Mouse (Mus musculus): ENCODE measurements around the gene Zmiz1. TPM values are rescaled to one million over a fixed set of nuclear protein-coding genes. Genes with fewer than 3 reads are reported as not detected.

Zmiz1 gene
- polyA plus RNA-seq, 1 experiment from 2014 or later = 4.3 TPM

- no peaks in the 10 kb centered on the region for H3K36me3 ChIP-seq (replicated peaks; ENCODE audit: insufficient read depth, low read length)
- DNase-seq = peak; percentile 64
- H3K27ac ChIP-seq (ENCODE audit: low read depth) = peak overlapping the region; percentile 92
- H3K4me2 ChIP-seq (ENCODE audit: low read depth, low read length) = no peak overlapping the region
- peak overlapping the region; percentile 41 for H3K9ac ChIP-seq (replicated peaks)
- H3K27me3 ChIP-seq (ENCODE audit: insufficient read depth, low read length) = no peaks in the 10 kb centered on the region
- H3K9me3 ChIP-seq (ENCODE audit: low read length) = no peaks in the 10 kb centered on the region
- H3K4me1 ChIP-seq (ENCODE audit: insufficient read depth) = peaks cover 78% of the 10 kb centered on the region
- TF ChIP-seq EP300 (IDR thresholded peaks at IDR 0.05; ENCODE audit: low read depth) = no peak
- no peak for TF ChIP-seq CTCF (IDR thresholded peaks at IDR 0.05; ENCODE audit: low read depth)
- 71% methylated on average over 2 of the region's 2 CpGs for WGBS (ENCODE audit: insufficient replicate concordance)
- no peak overlapping the region for H3K4me3 ChIP-seq (ENCODE audit: low read depth, low read length)
- ATAC-seq = peak; percentile 80
These were observed 68.3 kb downstream of the Zmiz1 start for GRCm38 (mm10) chr14:25527321-25527720.

GRCm38 (mm10) chr14:25530342-25530741 lies 71.4 kb downstream of the Zmiz1 start:
- no peak overlapping the region for H3K4me2 ChIP-seq (ENCODE audit: low read depth, low read length)

DNA sequence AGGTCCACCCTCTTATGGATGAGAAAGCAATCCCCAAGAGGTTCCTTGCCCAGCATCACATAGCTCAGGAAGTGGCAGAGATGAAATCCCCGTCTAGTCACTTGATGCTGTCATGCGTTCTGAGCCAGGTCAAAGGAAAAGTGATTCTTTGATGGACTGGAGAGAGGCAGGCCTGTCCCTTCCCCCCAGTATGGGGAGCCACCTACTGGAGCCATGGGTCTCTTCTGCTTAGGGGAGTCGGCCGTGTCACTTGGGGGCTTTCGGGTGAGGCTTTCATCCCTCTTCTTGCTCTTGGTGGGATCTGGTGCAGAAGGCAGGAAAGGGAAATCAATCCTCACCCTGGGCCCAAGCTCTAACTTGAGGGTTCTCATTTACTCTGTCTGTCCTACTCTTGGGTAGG lies 71.8 kb downstream of the Zmiz1 start:
- no peak overlapping the region for H3K9ac ChIP-seq (replicated peaks)
- 69% methylated on average over 5 of the region's 5 CpGs for WGBS (ENCODE audit: insufficient replicate concordance)
- no peak overlapping the region for H3K4me3 ChIP-seq (ENCODE audit: low read depth, low read length)
- TF ChIP-seq CTCF (IDR thresholded peaks at IDR 0.05; ENCODE audit: low read depth) = peak; percentile 26; the same call in 1 of the 2 replicates
- TF ChIP-seq EP300 (IDR thresholded peaks at IDR 0.05; ENCODE audit: low read depth) = no peak
- H3K9me3 ChIP-seq (ENCODE audit: low read length) = no peaks in the 10 kb centered on the region
- DNase-seq = no peak
- H3K36me3 ChIP-seq (replicated peaks; ENCODE audit: insufficient read depth, low read length) = peaks cover 4% of the 10 kb centered on the region; the same call in 1 of the 2 replicates
- H3K4me2 ChIP-seq (ENCODE audit: low read depth, low read length) = no peak overlapping the region
- no peak for ATAC-seq
- no peak overlapping the region; the same call in 1 of the 2 replicates for H3K27ac ChIP-seq (ENCODE audit: low read depth)
- H3K4me1 ChIP-seq (ENCODE audit: insufficient read depth) = peaks cover 76% of the 10 kb centered on the region
- no peaks in the 10 kb centered on the region for H3K27me3 ChIP-seq (ENCODE audit: insufficient read depth, low read length)

More at GRCm38 (mm10) chr14:25530342-25530741, 71.4 kb downstream of the Zmiz1 start:
- Histone ChIP-seq H3K4me1 (ENCODE audit: insufficient read depth) (peaks cover 78% of the 10 kb centered on the region), H3K9me3 (ENCODE audit: low read length) (no peaks in the 10 kb centered on the region), H3K27me3 (ENCODE audit: insufficient read depth, low read length) (no peaks in the 10 kb centered on the region), H3K36me3 (replicated peaks; ENCODE audit: insufficient read depth, low read length) (0 out of 2 replicates have a peak, but pooled peaks cover 2% of the 10 kb centered on the region), H3K27ac (ENCODE audit: low read depth) (peak overlapping the region; percentile 22; the same call in 1 of the 2 replicates), H3K4me3 (ENCODE audit: low read depth, low read length) (no peak overlapping the region), H3K9ac (replicated peaks) (no peak overlapping the region)
- ATAC-seq = no peak
- TF ChIP-seq CTCF (IDR thresholded peaks at IDR 0.05; ENCODE audit: low read depth) (no peak), EP300 (IDR thresholded peaks at IDR 0.05; ENCODE audit: low read depth) (no peak)
- WGBS (ENCODE audit: insufficient replicate concordance) = 49% methylated on average over 4 of the region's 4 CpGs
- DNase-seq = peak; percentile 48

GRCm38 (mm10) chr14:25533010-25533409 lies 74.0 kb downstream of the Zmiz1 start:
- TF ChIP-seq CTCF (IDR thresholded peaks at IDR 0.05; ENCODE audit: low read depth) (no peak), EP300 (IDR thresholded peaks at IDR 0.05; ENCODE audit: low read depth) (peak; percentile 30; the same call in 1 of the 2 replicates)
- Histone ChIP-seq H3K4me3 (ENCODE audit: low read depth, low read length) (no peak overlapping the region), H3K27me3 (ENCODE audit: insufficient read depth, low read length) (no peaks in the 10 kb centered on the region), H3K27ac (ENCODE audit: low read depth) (peak overlapping the region; percentile 62), H3K9ac (replicated peaks) (peak overlapping the region; percentile 38; the same call in 1 of the 2 replicates), H3K9me3 (ENCODE audit: low read length) (no peaks in the 10 kb centered on the region), H3K36me3 (replicated peaks; ENCODE audit: insufficient read depth, low read length) (peaks cover 22% of the 10 kb centered on the region), H3K4me2 (ENCODE audit: low read depth, low read length) (no peak overlapping the region), H3K4me1 (ENCODE audit: insufficient read depth) (peaks cover 59% of the 10 kb centered on the region)
- ATAC-seq = peak; percentile 63
- no peak for DNase-seq
- 46% methylated on average over 3 of the region's 3 CpGs for WGBS (ENCODE audit: insufficient replicate concordance)

- no peak for ATAC-seq
- 40% methylated on average over 9 of the region's 9 CpGs for WGBS (ENCODE audit: insufficient replicate concordance)
- H3K9ac ChIP-seq (replicated peaks) = peak overlapping the region; percentile 38; the same call in 1 of the 2 replicates
- H3K4me1 ChIP-seq (ENCODE audit: insufficient read depth) = peaks cover 51% of the 10 kb centered on the region
- no peaks in the 10 kb centered on the region for H3K27me3 ChIP-seq (ENCODE audit: insufficient read depth, low read length)
- H3K36me3 ChIP-seq (replicated peaks; ENCODE audit: insufficient read depth, low read length) = peaks cover 24% of the 10 kb centered on the region
- TF ChIP-seq EP300 (IDR thresholded peaks at IDR 0.05; ENCODE audit: low read depth) = no peak
- no peak for TF ChIP-seq CTCF (IDR thresholded peaks at IDR 0.05; ENCODE audit: low read depth)
- H3K4me3 ChIP-seq (ENCODE audit: low read depth, low read length) = no peak overlapping the region
- H3K9me3 ChIP-seq (ENCODE audit: low read length) = no peaks in the 10 kb centered on the region
- no peak overlapping the region for H3K4me2 ChIP-seq (ENCODE audit: low read depth, low read length)
- DNase-seq = no peak
- peak overlapping the region; percentile 62 for H3K27ac ChIP-seq (ENCODE audit: low read depth)
These were observed 74.8 kb downstream of the Zmiz1 start for GRCm38 (mm10) chr14:25533631-25534395.

GRCm38 (mm10) chr14:25534396-25534769 lies 75.4 kb downstream of the Zmiz1 start:
- Histone ChIP-seq H3K36me3 (replicated peaks; ENCODE audit: insufficient read depth, low read length) (peaks cover 25% of the 10 kb centered on the region), H3K4me2 (ENCODE audit: low read depth, low read length) (no peak overlapping the region), H3K9ac (replicated peaks) (peak overlapping the region; percentile 38; the same call in 1 of the 2 replicates), H3K4me1 (ENCODE audit: insufficient read depth) (peaks cover 47% of the 10 kb centered on the region), H3K27ac (ENCODE audit: low read depth) (peak overlapping the region; percentile 39; the same call in 1 of the 2 replicates), H3K9me3 (ENCODE audit: low read length) (no peaks in the 10 kb centered on the region), H3K4me3 (ENCODE audit: low read depth, low read length) (no peak overlapping the region), H3K27me3 (ENCODE audit: insufficient read depth, low read length) (no peaks in the 10 kb centered on the region)
- TF ChIP-seq CTCF (IDR thresholded peaks at IDR 0.05; ENCODE audit: low read depth) = no peak
- no peak for TF ChIP-seq EP300 (IDR thresholded peaks at IDR 0.05; ENCODE audit: low read depth)
- DNase-seq (no peak), ATAC-seq (no peak)
